Mouse (Mus musculus) lung, adult 2 months (tissue): ENCODE data around the gene Polr2c. TPM values are rescaled to one million over a fixed set of nuclear protein-coding genes. Genes with fewer than 3 reads are reported as not detected.

Experiments
- DNase-seq: peaks from one replicate; pipeline ENCODE4 v3.0.0; 2022
- H3K4me1 ChIP-seq: fragments of 200-500 bp; 2 replicates; pipeline ENCODE4 v1.6.1; 2011; ENCODE audit warnings: low read length; ENCODE audit not compliant: control insufficient read depth, insufficient read depth
- H3K4me3 ChIP-seq: fragments of 200-500 bp; replicated peaks from 2 replicates; pipeline ENCODE3; 2011; ENCODE audit warnings: low read depth, mild to moderate bottlenecking, control low read depth, low read length; ENCODE audit errors: extremely low read depth
- CTCF ChIP-seq: fragments of 200-500 bp; IDR thresholded peaks from 2 replicates; pipeline ENCODE4 v1.5.1; 2011; ENCODE audit warnings: mild to moderate bottlenecking, low read length, control low read depth; ENCODE audit not compliant: insufficient read depth
- POLR2A ChIP-seq: fragments of 200-500 bp; IDR thresholded peaks from 2 replicates; pipeline ENCODE4 v1.6.1; 2011; ENCODE audit warnings: low read depth, mild to moderate bottlenecking, control low read depth, low read length, borderline replicate concordance; ENCODE audit errors: extremely low read depth
- WGBS: fragments of 180-500 bp; shearing (Covaris S2); methylation state at CpG from one replicate; pipeline ENCODE4 v1.1.7; 2018; 5-methylcytosine and 5-hydroxymethylcytosine counted together
- polyA plus RNA-seq: library from polyadenylated mRNA; depleted of rRNA; stranded (reverse); fragments of >200 nt; gene quantifications from 2 replicates; pipeline ENCODE4 v1.2.3, GENCODE M21; 2012

Gene Polr2c
- polyA plus RNA-seq, 1 experiment: 105 TPM

DNA sequence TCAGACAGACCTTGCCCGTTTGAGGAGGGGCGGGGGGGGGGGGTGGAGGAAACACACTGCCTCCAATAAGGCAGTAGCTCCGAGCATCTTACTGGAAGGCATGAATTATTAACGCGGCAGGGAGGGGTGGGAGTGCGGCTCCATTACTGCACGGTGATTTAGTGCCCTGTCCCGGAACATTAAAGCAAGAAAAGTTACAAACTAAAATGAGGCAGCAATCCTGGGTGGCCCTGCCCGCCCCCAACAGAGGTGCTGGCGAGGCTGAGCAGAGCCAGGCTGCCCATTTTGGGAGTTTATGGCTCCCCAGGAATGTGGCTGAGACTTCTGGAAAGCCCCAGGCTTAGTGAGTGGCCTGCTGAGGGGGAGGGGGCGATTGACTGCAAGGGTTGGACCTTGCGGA, 46.5 kb downstream of the Polr2c start:
- DNase-seq: no peak
- 77% methylated on average over 12 of the region's 12 CpGs for WGBS
- H3K4me3 ChIP-seq: no peak overlapping the region
- H3K4me1 ChIP-seq: peaks cover 29% of the 10 kb centered on the region
- no peak for TF ChIP-seq CTCF
- no peak for TF ChIP-seq POLR2A

DNA sequence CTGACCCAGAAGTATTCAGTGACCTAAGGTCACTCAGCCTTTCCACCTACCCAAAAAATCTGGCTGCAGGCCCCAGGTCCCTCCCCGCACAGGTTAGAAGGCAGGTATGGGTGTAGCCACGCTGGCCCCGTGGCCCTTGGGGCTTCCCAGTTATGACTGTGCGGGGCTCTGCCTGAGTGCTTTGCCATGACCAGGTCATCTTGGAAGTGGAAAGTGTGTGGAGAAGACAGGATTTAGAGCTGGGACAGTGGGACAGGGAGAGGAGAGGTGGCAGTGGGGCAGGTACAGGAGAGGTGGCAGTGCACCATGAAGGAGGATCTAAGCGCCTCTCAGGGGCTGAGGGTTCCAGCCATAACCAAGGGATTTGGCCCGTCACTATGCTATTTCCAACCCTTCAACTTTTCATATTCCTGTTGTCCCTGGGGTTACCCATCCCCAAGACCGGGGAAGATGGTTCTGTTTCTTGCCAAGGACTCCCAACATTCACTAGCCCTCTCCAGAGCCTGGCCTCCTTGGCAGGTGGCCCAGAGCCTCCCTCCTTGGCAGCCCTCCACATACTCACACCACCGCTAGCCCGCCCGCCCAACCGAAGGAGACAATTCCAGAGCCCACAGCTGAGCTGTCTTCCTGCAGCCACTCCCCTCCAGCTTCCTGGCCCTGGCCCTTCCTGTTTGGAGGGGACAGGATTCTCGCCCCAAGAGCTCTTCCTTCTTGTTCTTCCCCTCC, 47.4 kb downstream of the Polr2c start:
- Histone ChIP-seq H3K4me1 (peaks cover 30% of the 10 kb centered on the region), H3K4me3 (peak overlapping the region; percentile 40)
- TF ChIP-seq POLR2A: no peak
- no peak for TF ChIP-seq CTCF
- DNase-seq: peak; percentile 84
- WGBS: 49% methylated on average over 12 of the region's 12 CpGs

DNA sequence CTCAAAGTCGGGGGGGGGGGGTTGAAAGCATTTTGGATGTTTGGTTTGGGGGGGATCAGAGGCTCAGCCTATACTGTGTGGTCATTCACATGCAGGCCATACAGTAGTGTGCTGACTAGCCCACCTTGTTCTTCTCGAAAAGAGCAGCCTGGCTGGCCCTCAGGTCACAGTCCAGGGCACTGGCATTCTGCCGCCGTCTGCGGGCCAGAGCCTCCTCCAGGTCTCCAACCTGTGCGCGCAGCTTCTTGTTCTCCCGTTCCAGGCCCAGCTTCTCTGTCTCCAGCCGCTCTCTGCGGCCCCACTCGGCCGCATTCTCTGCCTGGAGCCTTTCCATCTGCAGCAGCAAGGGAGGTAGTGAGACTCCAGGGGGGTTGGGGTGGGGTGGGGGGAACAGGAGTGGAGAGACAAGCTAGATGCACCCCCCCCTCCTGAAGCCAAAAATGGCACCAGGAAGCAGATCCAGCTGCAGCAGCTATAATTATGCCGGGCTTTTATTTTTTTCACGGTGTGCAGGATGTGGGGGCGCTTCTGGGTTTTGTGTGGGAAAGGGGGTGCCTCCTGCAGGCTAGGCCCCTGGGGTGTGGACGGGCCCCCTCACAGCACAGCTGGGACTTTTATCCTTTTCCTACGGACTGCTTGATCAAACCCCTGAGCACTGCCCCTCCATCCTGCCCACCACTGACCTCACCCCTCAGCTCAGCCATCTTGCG, 50.5 kb downstream of the Polr2c start:
- DNase-seq: no peak
- H3K4me1 ChIP-seq: peaks cover 26% of the 10 kb centered on the region
- TF ChIP-seq POLR2A: no peak
- TF ChIP-seq CTCF: no peak
- WGBS: 71% methylated on average over 18 of the region's 18 CpGs
- H3K4me3 ChIP-seq: no peak overlapping the region

DNA sequence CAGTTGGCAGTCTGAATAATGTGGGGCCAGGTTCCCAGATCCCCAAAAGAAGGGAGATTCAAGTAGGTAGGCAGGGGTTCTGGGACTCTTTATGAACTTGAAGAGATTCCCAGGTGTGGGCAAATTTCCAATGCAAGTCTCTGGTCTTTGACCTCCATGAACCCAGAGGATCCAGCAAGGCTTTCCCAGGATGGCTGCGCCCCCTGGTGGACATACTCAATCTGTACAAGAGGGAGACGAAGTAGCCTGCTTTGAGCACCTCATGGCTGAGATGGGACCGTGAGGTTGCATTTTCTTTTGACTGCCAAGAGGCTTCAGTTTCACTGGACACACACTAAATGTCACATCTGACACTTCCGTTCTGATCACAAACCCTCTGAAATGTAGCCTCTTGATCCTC, 51.6 kb downstream of the Polr2c start:
- TF ChIP-seq POLR2A (no peak), CTCF (peak; percentile 96)
- DNase-seq: peak; percentile 82
- peaks cover 28% of the 10 kb centered on the region for H3K4me1 ChIP-seq
- H3K4me3 ChIP-seq: no peak overlapping the region
- 5% methylated on average over 4 of the region's 4 CpGs for WGBS

DNA sequence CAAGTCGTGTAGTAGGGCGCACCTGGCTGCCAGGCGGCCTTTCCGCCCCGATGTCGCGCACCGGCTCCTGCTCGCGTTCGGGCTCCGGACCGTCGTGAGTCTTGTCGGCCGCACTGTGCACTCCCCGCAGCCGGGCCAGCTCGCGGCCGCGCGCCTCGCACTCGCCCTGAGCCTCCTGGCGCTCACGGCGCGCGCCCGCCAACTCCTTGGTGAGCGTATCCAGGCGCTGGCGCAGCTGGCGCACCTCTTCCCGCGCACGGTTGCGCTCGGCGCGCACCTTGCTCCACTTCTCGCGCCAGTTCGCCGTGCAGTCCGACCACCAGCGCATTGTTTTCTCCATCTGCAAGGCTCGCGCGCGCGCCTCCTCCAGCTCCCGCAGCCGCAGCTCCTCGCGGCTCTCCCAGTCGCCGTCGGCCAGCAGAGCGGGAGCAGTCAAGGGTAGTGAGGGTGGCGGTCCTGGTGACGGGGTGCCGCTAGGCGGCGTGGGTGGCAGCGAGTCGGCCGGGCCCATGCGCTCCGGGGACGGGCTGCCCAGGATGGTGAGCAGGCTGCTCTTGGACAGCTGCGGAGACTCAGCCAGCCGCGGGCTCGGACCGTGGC, 55.9 kb downstream of the Polr2c start:
- H3K4me1 ChIP-seq: peaks cover 21% of the 10 kb centered on the region
- peak overlapping the region; percentile 11 for H3K4me3 ChIP-seq
- 50% methylated on average over 77 of the region's 77 CpGs for WGBS
- TF ChIP-seq POLR2A (no peak), CTCF (peak; percentile 32)
- peak; percentile 70 for DNase-seq

DNA sequence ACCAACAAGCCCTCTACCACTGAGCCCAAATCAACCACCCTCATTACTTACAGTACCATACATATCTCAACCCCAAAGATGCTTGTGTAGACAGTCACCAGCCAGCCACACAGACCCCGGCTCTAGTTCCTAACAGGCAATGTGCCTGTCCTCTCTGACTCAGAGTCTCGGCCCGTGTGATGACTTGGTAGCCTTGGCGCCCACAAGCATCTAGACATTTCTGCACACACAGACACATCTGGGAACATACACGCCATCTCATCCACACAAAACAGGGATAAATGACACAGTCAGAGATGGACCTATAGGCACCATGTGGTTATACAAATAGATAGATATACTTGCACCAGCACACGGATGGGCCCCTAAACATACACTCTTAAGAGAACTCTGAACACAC, 57.0 kb downstream of the Polr2c start:
- H3K4me3 ChIP-seq: no peak overlapping the region
- TF ChIP-seq CTCF (no peak), POLR2A (no peak)
- H3K4me1 ChIP-seq: peaks cover 16% of the 10 kb centered on the region
- DNase-seq: no peak
- 78% methylated on average over 6 of the region's 6 CpGs for WGBS

DNA sequence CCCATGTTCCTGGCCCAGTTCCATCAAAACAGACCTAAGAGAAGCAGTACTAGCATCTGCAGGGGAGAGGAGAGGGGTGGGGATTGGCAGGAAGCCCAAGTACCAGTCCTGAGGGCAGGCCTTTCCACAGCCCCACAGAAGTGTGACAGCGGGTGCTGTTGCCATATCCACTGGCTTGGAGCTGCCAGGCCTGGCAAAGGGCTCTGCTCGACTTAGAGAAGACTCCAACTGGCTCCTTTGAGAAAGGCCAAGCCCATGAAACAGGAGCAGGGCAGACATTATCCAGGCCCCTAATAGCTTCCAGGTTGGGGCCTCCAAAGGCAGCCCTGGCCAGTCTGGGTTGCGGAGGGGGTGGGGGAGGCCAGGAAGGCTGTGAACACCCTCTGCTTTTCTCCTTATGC, 57.5 kb downstream of the Polr2c start:
- no peak overlapping the region for H3K4me3 ChIP-seq
- peaks cover 16% of the 10 kb centered on the region for H3K4me1 ChIP-seq
- no peak for DNase-seq
- WGBS: 30% methylated on average over 3 of the region's 3 CpGs
- TF ChIP-seq CTCF (no peak), POLR2A (no peak)

DNA sequence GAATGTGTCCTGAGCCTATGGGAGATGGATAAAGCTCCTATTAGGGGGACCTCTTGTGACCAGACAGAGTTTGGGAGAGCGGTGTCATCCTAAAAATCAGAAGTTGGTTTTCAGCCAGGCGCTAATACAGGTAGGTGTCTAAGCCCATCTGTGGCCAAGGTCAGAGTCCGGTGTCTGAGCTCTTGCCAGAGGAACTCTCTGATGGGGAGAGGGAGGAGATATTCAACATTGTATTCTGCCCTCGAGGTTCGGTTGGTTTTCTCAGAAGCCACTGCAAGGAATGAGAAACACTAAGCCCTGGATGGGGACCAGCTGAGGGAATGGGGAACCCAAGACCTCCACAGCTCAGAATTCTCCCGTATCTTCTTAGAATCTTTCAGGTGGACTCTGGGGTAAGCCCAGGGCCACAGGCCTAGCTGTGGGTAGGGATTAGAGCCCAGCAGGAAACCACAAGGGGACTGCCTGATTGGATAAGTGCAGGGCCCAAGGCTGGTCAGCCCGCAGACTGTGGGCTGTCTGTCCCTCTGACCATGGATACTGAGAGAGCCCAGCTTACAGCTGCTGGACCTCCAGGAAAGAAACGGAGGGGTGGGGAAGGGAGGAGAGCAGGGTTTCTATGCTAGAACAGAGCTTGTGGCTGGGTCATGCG, 59.2 kb downstream of the Polr2c start:
- peaks cover 16% of the 10 kb centered on the region for H3K4me1 ChIP-seq
- 48% methylated on average over 9 of the region's 9 CpGs for WGBS
- H3K4me3 ChIP-seq: no peak overlapping the region
- no peak for DNase-seq
- TF ChIP-seq CTCF: no peak
- TF ChIP-seq POLR2A: no peak

DNA sequence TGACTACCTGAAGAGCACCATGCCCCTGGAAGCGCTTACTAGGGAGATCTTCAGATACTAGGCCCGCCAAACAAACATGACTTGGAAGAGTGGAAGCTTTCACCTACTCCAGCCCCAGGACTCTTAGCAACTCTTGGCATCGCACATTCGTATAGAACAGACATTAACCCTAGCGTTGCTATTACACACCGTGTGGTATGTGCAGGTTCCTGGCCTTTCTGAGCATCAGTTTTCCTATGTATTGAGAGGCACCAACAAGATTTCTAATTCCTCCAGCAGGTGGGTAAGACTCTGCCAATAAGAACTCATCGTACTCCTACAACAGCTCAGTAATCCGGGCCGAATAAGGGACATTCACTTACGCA, 59.7 kb downstream of the Polr2c start:
- no peak for DNase-seq
- TF ChIP-seq POLR2A (no peak), CTCF (no peak)
- Histone ChIP-seq H3K4me1 (peaks cover 11% of the 10 kb centered on the region), H3K4me3 (peak overlapping the region; percentile 61)
- 10% methylated on average over 10 of the region's 10 CpGs for WGBS
